Mouse (Mus musculus): Measurements from ENCODE around the gene Smim13. TPM values are rescaled to one million over a fixed set of nuclear protein-coding genes. Genes with fewer than 3 reads are reported as not detected.

Smim13 gene
- total RNA-seq, 2 experiments from 2014 or later: 36.6 to 37.9 TPM

DNA sequence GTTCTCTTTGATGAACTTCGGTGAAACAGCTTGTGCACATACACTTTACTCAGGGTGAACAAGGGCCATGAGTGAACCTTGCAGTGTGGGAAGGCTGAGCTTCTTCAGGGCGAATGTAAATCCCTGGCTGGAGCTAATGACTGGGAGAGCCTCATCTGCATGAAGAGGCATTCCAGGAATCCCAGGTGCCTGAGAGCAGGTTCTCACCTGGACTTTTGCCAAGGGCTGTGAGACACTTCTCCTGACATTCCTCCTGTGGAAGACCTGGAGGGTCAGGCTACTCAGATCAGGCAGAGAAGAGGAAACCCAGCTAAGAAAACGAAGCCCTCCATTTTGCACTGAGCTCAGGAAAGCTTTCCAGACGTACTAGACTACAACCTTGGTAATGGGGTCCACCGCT lies 31.1 kb downstream of the Smim13 start:
- intact Hi-C loops (cut with DNase I): loop anchor here (5.0 kb wide), 1 partner anchor 352 kb away; no protein-coding TSS in a partner anchor
- no peak for DNase-seq

DNA sequence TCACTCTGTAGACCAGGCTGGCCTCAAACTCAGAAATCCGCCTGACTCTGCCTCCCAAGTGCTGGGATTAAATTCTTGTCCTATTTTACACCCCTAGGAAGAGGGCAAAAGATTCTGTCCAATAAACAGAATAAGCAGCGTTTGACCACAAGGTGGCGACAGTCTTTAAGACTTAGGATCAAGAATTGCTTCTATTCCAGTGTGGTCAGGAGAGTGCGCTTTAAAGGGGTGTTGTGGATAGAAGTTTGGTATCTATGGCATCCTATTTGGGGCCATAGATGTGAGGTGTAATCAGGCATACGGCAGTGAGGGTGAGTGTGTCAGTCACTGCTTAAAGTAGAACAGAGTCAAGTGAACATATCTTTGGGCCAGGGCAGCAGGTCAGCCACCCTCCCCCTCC lies 33.6 kb downstream of the Smim13 start:
- peak in 1 of 2 experiments; percentile 73 for DNase-seq
- intact Hi-C loops (cut with DNase I): loop anchor here (2.0 to 5.0 kb wide), 2 partner anchors 290 to 349 kb away; no protein-coding TSS in a partner anchor

GRCm38 (mm10) chr13:41285448-41285847 lies 35.8 kb downstream of the Smim13 start:
- intact Hi-C loops (cut with DNase I): no loop called here
- DNase-seq: no peak

DNA sequence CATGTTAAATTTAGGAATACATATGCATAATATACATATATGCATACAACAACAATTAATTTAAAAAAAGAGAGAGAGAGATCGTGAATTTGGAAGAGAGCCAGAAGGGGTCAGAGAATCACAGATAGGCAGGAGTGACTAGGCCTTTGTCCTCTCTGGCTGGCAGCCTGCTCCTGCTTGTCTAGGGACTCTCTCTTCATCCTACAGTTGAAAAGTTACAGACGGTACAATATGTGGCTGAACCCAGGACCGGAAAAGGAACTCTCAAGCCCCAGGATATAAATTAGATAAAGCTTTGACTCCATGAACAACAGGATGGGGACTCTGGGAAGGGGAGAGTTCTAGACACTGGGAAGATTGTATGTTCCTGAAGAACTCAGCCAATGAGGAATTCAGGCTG lies 36.6 kb downstream of the Smim13 start:
- intact Hi-C loops (cut with DNase I): no loop called here
- no peak for DNase-seq

- intact Hi-C loops (cut with DNase I): no loop called here
- DNase-seq: no peak
These were observed 41.9 kb downstream of the Smim13 start for GRCm38 (mm10) chr13:41291466-41291974.

DNA sequence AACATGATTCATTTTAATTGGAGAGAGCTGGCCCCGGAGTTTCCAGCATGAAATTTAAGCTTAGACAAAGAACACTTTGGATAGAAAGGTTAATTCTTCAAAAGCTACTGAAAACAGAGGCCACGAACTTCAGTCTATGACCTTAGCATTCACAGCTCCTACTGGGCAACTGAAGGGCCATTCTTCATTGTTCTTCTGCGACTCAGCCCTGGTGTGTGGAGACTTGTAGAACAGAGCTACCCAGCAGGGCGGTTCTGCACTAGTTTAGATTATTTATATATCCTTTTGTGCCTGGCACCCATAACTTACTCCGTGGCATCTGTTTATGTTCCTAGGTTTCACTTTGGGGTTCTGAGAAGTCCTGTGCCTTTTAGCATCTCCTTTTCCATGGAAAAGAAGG lies 44.0 kb downstream of the Smim13 start:
- no peak for DNase-seq
- intact Hi-C loops (cut with DNase I): no loop called here

GRCm38 (mm10) chr13:41295886-41296285 lies 46.2 kb downstream of the Smim13 start:
- no peak for DNase-seq
- intact Hi-C loops (cut with DNase I): no loop called here

- DNase-seq: no peak
- intact Hi-C loops (cut with DNase I): no loop called here
These were observed 46.8 kb downstream of the Smim13 start for GRCm38 (mm10) chr13:41296396-41296795.

DNA sequence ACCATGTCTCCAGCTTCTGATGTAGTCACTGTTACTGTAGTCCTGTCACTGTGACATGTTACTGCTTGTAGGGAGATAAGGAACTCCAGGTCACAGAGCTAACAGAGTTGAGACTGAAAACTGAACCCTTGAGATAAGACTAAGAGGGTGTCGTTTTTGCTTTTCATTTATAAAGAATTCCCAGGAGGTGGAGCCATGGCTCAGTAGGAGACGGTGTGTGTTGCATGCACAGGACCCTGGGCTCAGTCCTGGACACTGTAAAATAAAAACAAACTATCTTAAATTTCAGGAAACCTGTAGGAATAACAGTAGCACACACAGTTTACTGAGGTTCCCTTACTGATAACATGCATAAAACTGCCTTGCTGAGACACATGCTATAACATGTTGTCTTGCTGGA lies 48.9 kb downstream of the Smim13 start:
- intact Hi-C loops (cut with DNase I): no loop called here
- no peak for DNase-seq

DNA sequence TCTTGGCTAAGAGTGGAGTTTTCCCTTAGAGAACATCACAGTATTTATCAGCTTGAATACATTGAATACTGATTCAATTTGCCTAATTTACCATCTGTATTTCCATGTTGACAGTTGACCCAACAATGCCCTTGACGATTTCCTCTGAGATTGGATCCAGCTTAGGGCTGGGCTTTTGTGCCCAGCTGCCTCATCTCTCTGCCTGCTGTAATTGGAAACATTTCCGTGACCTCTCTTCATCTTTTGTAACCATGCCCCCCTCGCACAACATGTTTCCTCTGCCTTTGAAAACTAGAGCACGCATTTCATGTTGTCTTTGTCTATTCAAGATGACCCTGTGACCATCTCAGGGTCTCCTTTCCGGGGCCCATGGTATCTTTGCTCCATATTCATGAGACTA lies 49.4 kb downstream of the Smim13 start:
- no peak for DNase-seq
- intact Hi-C loops (cut with DNase I): no loop called here

DNA sequence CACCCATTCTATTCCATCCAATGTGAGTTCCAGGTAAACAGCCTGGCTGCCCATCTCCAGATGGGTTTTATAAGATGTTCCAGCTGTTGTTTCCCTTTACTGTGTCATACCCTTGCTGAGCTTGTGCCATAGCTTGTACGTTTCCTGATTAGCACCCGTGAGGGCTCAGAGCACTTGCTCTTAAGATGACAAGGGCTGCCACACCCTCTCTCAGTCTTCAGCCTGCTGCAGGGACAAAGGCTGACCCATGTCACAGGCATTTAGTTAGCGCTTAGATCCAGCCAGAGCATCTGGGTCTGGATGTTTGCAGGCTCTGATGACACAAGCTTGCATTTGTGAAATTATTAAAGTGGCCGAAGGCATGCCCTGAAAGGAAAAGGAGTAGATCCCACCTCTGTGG lies 50.4 kb downstream of the Smim13 start:
- DNase-seq: no peak
- intact Hi-C loops (cut with DNase I): loop anchor here (5.0 kb wide), 2 partner anchors 272 to 332 kb away; no protein-coding TSS in a partner anchor

DNA sequence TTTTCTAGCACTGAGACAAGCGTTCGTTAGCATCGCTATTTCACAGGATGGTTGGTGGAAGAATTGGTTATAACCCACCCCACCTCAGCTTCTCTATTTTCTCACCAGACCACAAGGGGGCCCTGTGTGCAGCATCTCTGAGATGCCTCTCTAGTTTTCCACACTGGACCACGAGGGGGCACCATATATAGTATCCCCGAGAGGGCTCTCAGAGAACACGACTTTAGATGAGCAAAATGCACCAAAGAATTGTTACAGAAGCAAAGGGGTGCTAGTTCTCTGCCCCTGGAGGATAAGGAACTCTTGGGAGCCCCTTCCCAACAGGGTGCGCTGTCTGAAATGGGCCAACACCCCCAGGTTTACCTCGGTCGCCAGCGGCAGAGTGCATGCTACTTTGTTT lies 53.1 kb downstream of the Smim13 start:
- DNase-seq: peak; percentile 68 to 77
- intact Hi-C loops (cut with DNase I): loop anchor here (5.0 kb wide), 2 partner anchors 270 to 330 kb away; no protein-coding TSS in a partner anchor

GRCm38 (mm10) chr13:41320749-41321148 lies 71.1 kb downstream of the Smim13 start:
- DNase-seq: no peak
- intact Hi-C loops (cut with DNase I): no loop called here

DNA sequence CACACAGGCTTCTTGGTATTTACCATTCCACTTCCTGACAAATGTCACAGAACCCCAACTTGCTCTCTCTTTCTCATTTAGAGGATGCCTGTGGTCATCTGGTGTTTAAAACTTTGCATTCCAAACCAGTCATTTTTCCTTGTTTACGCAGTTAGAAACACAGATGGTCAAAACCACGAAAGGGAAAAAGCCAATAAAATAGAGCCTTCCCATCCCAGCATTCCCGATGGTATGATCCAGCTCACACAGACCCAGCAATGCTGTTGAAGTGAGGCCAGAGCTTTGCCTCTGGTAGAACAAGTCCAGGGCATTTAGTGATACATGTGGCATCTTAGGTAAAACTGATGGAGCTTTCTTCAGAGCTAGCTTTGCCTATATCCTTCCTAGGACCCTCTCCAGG lies 71.8 kb downstream of the Smim13 start:
- intact Hi-C loops (cut with DNase I): no loop called here

DNA sequence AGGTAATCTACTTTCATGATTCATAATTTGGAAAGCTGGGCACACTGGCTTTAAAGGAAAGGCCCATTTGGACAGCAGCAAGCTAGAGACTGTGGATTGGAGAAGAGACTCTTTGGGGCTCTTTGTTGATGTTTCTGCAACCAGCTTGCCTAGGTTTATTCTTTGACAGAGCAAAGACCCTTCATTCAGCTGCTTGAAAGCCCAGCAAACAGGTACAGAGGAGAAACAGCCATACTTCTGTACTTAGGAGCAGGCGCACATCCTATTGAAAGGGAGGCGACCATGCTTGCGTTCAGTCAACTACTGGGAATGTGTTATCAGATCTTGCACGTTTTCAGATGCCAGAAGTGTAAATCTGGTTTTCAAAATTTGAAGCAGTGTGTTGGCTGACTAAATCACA lies 75.0 kb downstream of the Smim13 start:
- intact Hi-C loops (cut with DNase I): no loop called here
- DNase-seq: no peak

More for the DNA sequence above, 71.8 kb downstream of the Smim13 start:
- DNase-seq: no peak

- no peak for DNase-seq
- intact Hi-C loops (cut with DNase I): no loop called here
These were observed 75.7 kb downstream of the Smim13 start for GRCm38 (mm10) chr13:41325346-41325745.

DNA sequence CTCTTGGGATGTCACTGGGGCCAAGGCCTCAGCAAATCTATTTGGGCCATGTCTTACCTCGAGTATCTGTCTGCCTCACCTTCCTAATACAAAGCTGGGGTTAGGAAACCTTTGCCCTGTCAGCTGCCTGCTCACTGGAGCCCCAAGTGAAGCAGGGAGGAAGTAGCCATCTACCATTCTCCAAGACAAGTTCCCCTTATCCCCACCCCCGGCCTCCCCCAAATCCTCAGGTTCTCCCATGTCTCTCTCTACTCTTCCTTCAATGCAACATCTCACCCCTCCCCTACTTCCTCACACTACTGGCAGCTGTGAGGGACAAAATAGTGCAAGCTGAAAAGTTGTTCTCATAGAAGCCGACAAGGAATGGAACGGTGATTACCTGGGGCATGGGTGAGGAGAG lies 76.5 kb downstream of the Smim13 start:
- intact Hi-C loops (cut with DNase I): no loop called here
- no peak for DNase-seq

Other genes starting within 250 kb of the Smim13 start
- 10 to 100 TPM; 22.7 to 25.7 TPM for gene Pak1ip1, start 248.8 kb upstream of the Smim13 start, total RNA-seq (2021)
- 10 to 100 TPM; 68.4 to 75.3 TPM for gene Tmem14c, start 233.6 kb upstream of the Smim13 start, total RNA-seq (2021)
- not detected for gene Mak, start 170.1 kb upstream of the Smim13 start, total RNA-seq (2021)
- gene Gcm2, start 138.8 kb upstream of the Smim13 start, total RNA-seq (2021): not detected
- gene Sycp2l, start 135.5 kb upstream of the Smim13 start, total RNA-seq (2021): not detected
- under 1 TPM in 1 of 2 experiments, not detected in 1; 0.05 TPM for gene Elovl2, start 29.4 kb upstream of the Smim13 start, total RNA-seq (2021)
- gene Gm17364, start 24.1 kb downstream of the Smim13 start, total RNA-seq (2021): not detected
- 1 to 10 TPM; 5.7 to 7.0 TPM for gene Nedd9, start 237.5 kb downstream of the Smim13 start, total RNA-seq (2021)